Mouse (Mus musculus): ENCODE measurements around the gene Osbpl3. TPM values are rescaled to one million over a fixed set of nuclear protein-coding genes. Genes with fewer than 3 reads are reported as not detected.

The Osbpl3 gene
- polyA plus RNA-seq, 1 experiment from 2014 or later = 8.6 TPM

- WGBS = 92% methylated on average over 15 of the region's 15 CpGs
- no peaks in the 10 kb centered on the region for H3K27me3 ChIP-seq
- no peak overlapping the region for H3K4me2 ChIP-seq (replicated peaks)
- H3K9me3 ChIP-seq (replicated peaks) = no peaks in the 10 kb centered on the region
- H3K4me3 ChIP-seq = no peak overlapping the region
- no peak overlapping the region for H3K9ac ChIP-seq
- ATAC-seq (ENCODE audit: low FRiP score) = no peak
- H3K4me1 ChIP-seq = no peaks in the 10 kb centered on the region
- H3K27ac ChIP-seq = no peak overlapping the region
- H3K36me3 ChIP-seq = no peaks in the 10 kb centered on the region
Observed at GRCm38 (mm10) chr6:50334846-50335821, 120.9 kb downstream of the Osbpl3 start.

GRCm38 (mm10) chr6:50333346-50333745 is 122.7 kb downstream of the Osbpl3 start:
- Histone ChIP-seq H3K9ac (no peak overlapping the region), H3K36me3 (no peaks in the 10 kb centered on the region), H3K4me2 (replicated peaks) (no peak overlapping the region), H3K27me3 (no peaks in the 10 kb centered on the region), H3K4me3 (no peak overlapping the region), H3K4me1 (peaks cover 6% of the 10 kb centered on the region; the same call in 1 of the 2 replicates), H3K27ac (no peak overlapping the region), H3K9me3 (replicated peaks) (no peaks in the 10 kb centered on the region)
- no peak for ATAC-seq (ENCODE audit: low FRiP score)
- 90% methylated on average over 6 of the region's 6 CpGs for WGBS

- Histone ChIP-seq H3K4me3 (no peak overlapping the region), H3K27ac (no peak overlapping the region), H3K4me2 (replicated peaks) (no peak overlapping the region), H3K4me1 (peaks cover 6% of the 10 kb centered on the region; the same call in 1 of the 2 replicates), H3K36me3 (no peaks in the 10 kb centered on the region), H3K9me3 (replicated peaks) (no peaks in the 10 kb centered on the region), H3K27me3 (no peaks in the 10 kb centered on the region), H3K9ac (no peak overlapping the region)
- no peak for ATAC-seq (ENCODE audit: low FRiP score)
- WGBS = 86% methylated on average over 2 of the region's 2 CpGs
Observed at GRCm38 (mm10) chr6:50331477-50331876, 124.5 kb downstream of the Osbpl3 start.

GRCm38 (mm10) chr6:50329380-50329779 is 126.6 kb downstream of the Osbpl3 start:
- no peak overlapping the region for H3K4me3 ChIP-seq
- H3K4me2 ChIP-seq (replicated peaks) = no peak overlapping the region
- WGBS = 69% methylated on average over 8 of the region's 8 CpGs
- ATAC-seq (ENCODE audit: low FRiP score) = no peak
- no peak overlapping the region for H3K27ac ChIP-seq
- no peak overlapping the region for H3K9ac ChIP-seq
- H3K36me3 ChIP-seq = no peaks in the 10 kb centered on the region
- H3K4me1 ChIP-seq = peaks cover 6% of the 10 kb centered on the region; the same call in 1 of the 2 replicates
- H3K27me3 ChIP-seq = no peaks in the 10 kb centered on the region
- no peaks in the 10 kb centered on the region for H3K9me3 ChIP-seq (replicated peaks)

- Histone ChIP-seq H3K36me3 (no peaks in the 10 kb centered on the region), H3K9ac (no peak overlapping the region), H3K4me1 (peaks cover 6% of the 10 kb centered on the region; the same call in 1 of the 2 replicates), H3K27ac (no peak overlapping the region), H3K27me3 (no peaks in the 10 kb centered on the region), H3K9me3 (replicated peaks) (no peaks in the 10 kb centered on the region), H3K4me2 (replicated peaks) (no peak overlapping the region), H3K4me3 (no peak overlapping the region)
- WGBS = 36% methylated on average over 7 of the region's 7 CpGs
- no peak for ATAC-seq (ENCODE audit: low FRiP score)
Observed at GRCm38 (mm10) chr6:50328901-50329300, 127.1 kb downstream of the Osbpl3 start.

GRCm38 (mm10) chr6:50326192-50326591 is 129.8 kb downstream of the Osbpl3 start:
- Histone ChIP-seq H3K9ac (no peak overlapping the region), H3K36me3 (no peaks in the 10 kb centered on the region), H3K4me2 (replicated peaks) (no peak overlapping the region), H3K27ac (no peak overlapping the region), H3K4me3 (no peak overlapping the region), H3K27me3 (no peaks in the 10 kb centered on the region), H3K4me1 (peaks cover 6% of the 10 kb centered on the region; the same call in 1 of the 2 replicates), H3K9me3 (replicated peaks) (no peaks in the 10 kb centered on the region)
- ATAC-seq (ENCODE audit: low FRiP score) = no peak
- 88% methylated on average over 4 of the region's 4 CpGs for WGBS

GRCm38 (mm10) chr6:50325485-50325884 is 130.5 kb downstream of the Osbpl3 start:
- Histone ChIP-seq H3K4me2 (replicated peaks) (no peak overlapping the region), H3K4me1 (peaks cover 6% of the 10 kb centered on the region; the same call in 1 of the 2 replicates), H3K36me3 (no peaks in the 10 kb centered on the region), H3K9me3 (replicated peaks) (no peaks in the 10 kb centered on the region), H3K27ac (no peak overlapping the region), H3K9ac (no peak overlapping the region), H3K4me3 (no peak overlapping the region), H3K27me3 (no peaks in the 10 kb centered on the region)
- ATAC-seq (ENCODE audit: low FRiP score) = no peak
- WGBS = 86% methylated on average over 9 of the region's 9 CpGs

GRCm38 (mm10) chr6:50322631-50323030 is 133.4 kb downstream of the Osbpl3 start:
- Histone ChIP-seq H3K9ac (no peak overlapping the region), H3K27me3 (no peaks in the 10 kb centered on the region), H3K27ac (no peak overlapping the region), H3K4me3 (no peak overlapping the region), H3K4me1 (no peaks in the 10 kb centered on the region; the same call in 1 of the 2 replicates), H3K36me3 (no peaks in the 10 kb centered on the region), H3K4me2 (replicated peaks) (no peak overlapping the region), H3K9me3 (replicated peaks) (no peaks in the 10 kb centered on the region)
- ATAC-seq (ENCODE audit: low FRiP score) = no peak
- WGBS = 61% methylated on average over 9 of the region's 9 CpGs

- Histone ChIP-seq H3K36me3 (no peaks in the 10 kb centered on the region), H3K27me3 (no peaks in the 10 kb centered on the region), H3K27ac (no peak overlapping the region), H3K9ac (no peak overlapping the region), H3K4me3 (no peak overlapping the region), H3K4me2 (replicated peaks) (no peak overlapping the region), H3K9me3 (replicated peaks) (no peaks in the 10 kb centered on the region), H3K4me1 (no peaks in the 10 kb centered on the region; the same call in 1 of the 2 replicates)
- ATAC-seq (ENCODE audit: low FRiP score) = no peak
- 85% methylated on average over 6 of the region's 6 CpGs for WGBS
Observed at GRCm38 (mm10) chr6:50321739-50322138, 134.3 kb downstream of the Osbpl3 start.

- Histone ChIP-seq H3K4me3 (no peak overlapping the region), H3K27me3 (no peaks in the 10 kb centered on the region), H3K4me2 (replicated peaks) (no peak overlapping the region), H3K9me3 (replicated peaks) (no peaks in the 10 kb centered on the region), H3K27ac (no peak overlapping the region), H3K4me1 (no peaks in the 10 kb centered on the region; the same call in 1 of the 2 replicates), H3K36me3 (no peaks in the 10 kb centered on the region), H3K9ac (no peak overlapping the region)
- 62% methylated on average over 7 of the region's 7 CpGs for WGBS
- no peak for ATAC-seq (ENCODE audit: low FRiP score)
Observed at GRCm38 (mm10) chr6:50318590-50319172, 137.3 kb downstream of the Osbpl3 start.

- WGBS = 79% methylated on average over 2 of the region's 2 CpGs
- H3K9me3 ChIP-seq (replicated peaks) = no peaks in the 10 kb centered on the region
- H3K27me3 ChIP-seq = no peaks in the 10 kb centered on the region
- H3K27ac ChIP-seq = no peak overlapping the region
- H3K36me3 ChIP-seq = no peaks in the 10 kb centered on the region
- no peaks in the 10 kb centered on the region; the same call in 1 of the 2 replicates for H3K4me1 ChIP-seq
- no peak for ATAC-seq (ENCODE audit: low FRiP score)
- no peak overlapping the region for H3K4me2 ChIP-seq (replicated peaks)
- no peak overlapping the region for H3K4me3 ChIP-seq
- no peak overlapping the region for H3K9ac ChIP-seq
Observed at GRCm38 (mm10) chr6:50318150-50318549, 137.9 kb downstream of the Osbpl3 start.

GRCm38 (mm10) chr6:50316795-50317505 is 139.1 kb downstream of the Osbpl3 start:
- WGBS = 97% methylated on average over 7 of the region's 7 CpGs
- ATAC-seq (ENCODE audit: low FRiP score) = no peak
- no peaks in the 10 kb centered on the region for H3K9me3 ChIP-seq (replicated peaks)

More at GRCm38 (mm10) chr6:50316795-50317505, 139.1 kb downstream of the Osbpl3 start:
- H3K4me3 ChIP-seq = no peak overlapping the region
- no peaks in the 10 kb centered on the region; the same call in 1 of the 2 replicates for H3K4me1 ChIP-seq
- H3K4me2 ChIP-seq (replicated peaks) = no peak overlapping the region
- no peaks in the 10 kb centered on the region for H3K27me3 ChIP-seq
- no peaks in the 10 kb centered on the region for H3K36me3 ChIP-seq
- no peak overlapping the region for H3K9ac ChIP-seq
- no peak overlapping the region for H3K27ac ChIP-seq
